Mouse (Mus musculus) gastrocnemius, adult 18-20 months (tissue): ENCODE measurements around the gene Sdhb. TPM values are rescaled to one million over a fixed set of nuclear protein-coding genes. Genes with fewer than 3 reads are reported as not detected.

ENCODE experiments used
- DNase-seq: peaks from one replicate; pipeline ENCODE4 v3.0.0; 2021; ENCODE audit warnings: low spot score
- long read RNA-seq, 2 experiments: library from polyadenylated mRNA; stranded (forward); transcript quantifications; one replicate each; pipeline ENCODE4 v2.0.0; 2021
- total RNA-seq, 2 experiments: library from RNA; stranded (reverse); gene quantifications; 2 replicates each; pipeline ENCODE4 v1.2.3; 2021

The Sdhb gene
- 100 to 1,000 TPM; 630 to 677 TPM for total RNA-seq
- long read RNA-seq, experiment 1, transcript Sdhb-201 (8 exons, 1,142 nt), result major isoform, 644 of 722 reads
- long read RNA-seq, experiment 1, partial matches to known transcripts, result 17 of 722 reads
- long read RNA-seq, experiment 1, other reads (novel, unspliced or antisense), result 60 of 722 reads
- long read RNA-seq, experiment 2, transcript Sdhb-201 (8 exons, 1,142 nt), result major isoform, 496 of 555 reads
- long read RNA-seq, experiment 2, partial matches to known transcripts, result 22 of 555 reads
- long read RNA-seq, experiment 2, other reads (novel, unspliced or antisense), result 37 of 555 reads

- peak; percentile 97 for DNase-seq
Observed at GRCm38 (mm10) chr4:140960781-140961466, at the start of gene Sdhb. Gene Sdhb, plus strand, starts transcription at chr4:140961203.

- no peak for DNase-seq
Observed at GRCm38 (mm10) chr4:140911416-140911815, 49.6 kb upstream of the Sdhb start.

- no peak for DNase-seq
Observed at GRCm38 (mm10) chr4:140912271-140912833, 48.7 kb upstream of the Sdhb start.

GRCm38 (mm10) chr4:140913565-140913964, 47.4 kb upstream of the Sdhb start:
- DNase-seq, result no peak

GRCm38 (mm10) chr4:140914731-140915131, 46.3 kb upstream of the Sdhb start:
- no peak for DNase-seq

- no peak for DNase-seq
Observed at GRCm38 (mm10) chr4:140915235-140915634, 45.8 kb upstream of the Sdhb start.

- DNase-seq, result no peak
Observed at GRCm38 (mm10) chr4:140916296-140916695, 44.7 kb upstream of the Sdhb start.

- DNase-seq, result no peak
Observed at GRCm38 (mm10) chr4:140917451-140917850, 43.6 kb upstream of the Sdhb start.

GRCm38 (mm10) chr4:140919974-140920836, 40.8 kb upstream of the Sdhb start:
- DNase-seq, result no peak

- DNase-seq, result peak; percentile 88
Observed at GRCm38 (mm10) chr4:140922508-140922907, 38.5 kb upstream of the Sdhb start.

- DNase-seq, result no peak
Observed at GRCm38 (mm10) chr4:140925648-140926047, 35.4 kb upstream of the Sdhb start.

- peak; percentile 57 for DNase-seq
Observed at GRCm38 (mm10) chr4:140928349-140928748, 32.7 kb upstream of the Sdhb start.

- no peak for DNase-seq
Observed at GRCm38 (mm10) chr4:140929745-140930144, 31.3 kb upstream of the Sdhb start.

- no peak for DNase-seq
Observed at GRCm38 (mm10) chr4:140930900-140931470, 30.0 kb upstream of the Sdhb start.

- no peak for DNase-seq
Observed at GRCm38 (mm10) chr4:140935643-140936042, 25.4 kb upstream of the Sdhb start.

GRCm38 (mm10) chr4:140944356-140944755, 16.6 kb upstream of the Sdhb start:
- DNase-seq, result no peak

- no peak for DNase-seq
Observed at GRCm38 (mm10) chr4:140944961-140945442, 16.0 kb upstream of the Sdhb start.

GRCm38 (mm10) chr4:140945571-140945970, 15.4 kb upstream of the Sdhb start:
- DNase-seq, result no peak

- no peak for DNase-seq
Observed at GRCm38 (mm10) chr4:140946048-140946447, 15.0 kb upstream of the Sdhb start.

- no peak for DNase-seq
Observed at GRCm38 (mm10) chr4:140946580-140947205, 14.3 kb upstream of the Sdhb start.
